ENCODE assay signal across 32 mouse cellular contexts in genomic region chrX:155202406-155203305, GRCm38 (mm10). TPM values are rescaled to one million over a fixed set of nuclear protein-coding genes. Genes with fewer than 3 reads are reported as not detected.
DNase-seq lines count a peak whose midpoint lies in the region; ATAC-seq and TF ChIP-seq lines count a peak whose summit lies in the region.
"Had no signal": no experiment of that assay in that cellular context is flagged by ENCODE, and none has a peak within 500 bp of the region (broad histone marks: within the 10 kb centered on the region; RNA-seq: fewer than 3 reads in every experiment).

No protein-coding gene starts in this region.

- dilution Hi-C loops in CH12.LX (cut with MboI; ENCODE audit: extremely low pct_ligation_motif_present, extremely low pct_unique_long_range_greater_than_20kb, low sequenced_read_pairs) = no loop called here

- DNase-seq in 3T3-L1 (ENCODE audit: low read depth, low spot score) (peak; percentile 62), CH12.LX (ENCODE audit: extremely low read depth) (no peak)
- DNase-seq in layer of hippocampus, postnatal 36 days = no peak
- DNase-seq in T-cell, adult 2 months (ENCODE audit: low spot score) = no peak
- DNase-seq in urinary bladder, adult 18-20 months (ENCODE audit: low spot score in 2 of 2) = no peak
- DNase-seq: adrenal gland, adult 8-10 months; cerebellum, adult 8-10 months; cerebellum, postnatal 36 days; embryo, embryonic 11 days; forebrain, postnatal 0 days; gastrocnemius, postnatal 10 days; heart, adult 11 months; kidney, postnatal 4 days; left cerebral cortex, postnatal 4 days; liver; lung, adult 2 months; lung, postnatal 10 days; right cerebral cortex, postnatal 4 days had no signal

- peak overlapping the region; percentile 21; the same call in 1 of the 2 replicates for H3K4me2 ChIP-seq in CH12.LX (ENCODE audit: insufficient read depth, low read depth, poor library complexity, severe bottlenecking)
- no peak overlapping the region for H3K4me2 ChIP-seq in intestine, postnatal 0 days (replicated peaks; ENCODE audit: low read depth)
- H3K4me2 ChIP-seq: embryonic facial prominence, embryonic 13.5 days; forebrain, embryonic 12.5 days; heart, embryonic 15.5 days; neural tube, embryonic 12.5 days had no signal

- TF ChIP-seq CTCF in CH12.LX (conservative IDR thresholded peaks at IDR 0.05 in 1 of 2, IDR thresholded peaks at IDR 0.05 in 1 of 2; ENCODE audit: low read depth in 2 of 2, low read length in 2 of 2) = no peak
- TF ChIP-seq CTCF in intestine, postnatal 0 days (IDR thresholded peaks at IDR 0.05; ENCODE audit: low read depth) = no peak

- TF ChIP-seq EP300 in CH12.LX (IDR thresholded peaks at IDR 0.05; ENCODE audit: low read length) = no peak

- peak overlapping the region; percentile 72 for H3K27ac ChIP-seq in CH12.LX (ENCODE audit: insufficient read depth, low read depth)
- H3K27ac ChIP-seq in intestine, postnatal 0 days (ENCODE audit: low read depth, low read length) = no peak overlapping the region
- H3K27ac ChIP-seq: embryonic facial prominence, embryonic 13.5 days; forebrain, embryonic 12.5 days; heart, embryonic 10.5 days; heart, embryonic 15.5 days; kidney, postnatal 0 days; liver, embryonic 14.5 days; midbrain, embryonic 10.5 days; neural tube, embryonic 12.5 days; stomach, postnatal 0 days had no signal

- no peaks in the 10 kb centered on the region for H3K36me3 ChIP-seq in CH12.LX (replicated peaks in 1 of 2; ENCODE audit: control insufficient read depth in 1 of 2, insufficient read depth in 1 of 2, low read length in 1 of 2)
- no peaks in the 10 kb centered on the region for H3K36me3 ChIP-seq in intestine, postnatal 0 days (ENCODE audit: control insufficient read depth, insufficient read depth)
- H3K36me3 ChIP-seq: embryonic facial prominence, embryonic 13.5 days; forebrain, embryonic 12.5 days; G1E; heart, embryonic 10.5 days; heart, embryonic 15.5 days; midbrain, embryonic 10.5 days; neural tube, embryonic 12.5 days had no signal

- no peaks in the 10 kb centered on the region for H3K79me2 ChIP-seq in CH12.LX (replicated peaks; ENCODE audit: control insufficient read depth, extremely low read depth, insufficient read depth, poor library complexity, severe bottlenecking)

- no peaks in the 10 kb centered on the region for H3K9me3 ChIP-seq in CH12.LX (replicated peaks; ENCODE audit: low read length)
- no peaks in the 10 kb centered on the region for H3K9me3 ChIP-seq in intestine, postnatal 0 days (ENCODE audit: control insufficient read depth)
- H3K9me3 ChIP-seq: embryonic facial prominence, embryonic 13.5 days; forebrain, embryonic 12.5 days; G1E; heart, embryonic 10.5 days; heart, embryonic 15.5 days; midbrain, embryonic 10.5 days; neural tube, embryonic 12.5 days had no signal

- in situ Hi-C loops in CH12.LX (cut with MboI; ENCODE audit: low pct_ligation_motif_present, low pct_unique_long_range_greater_than_20kb, low sequenced_read_pairs) = no loop called here

- peak; percentile 45 for ATAC-seq in common myeloid progenitor, adult 5-6 weeks (replicated peaks; ENCODE audit: low read depth, poor library complexity, severe bottlenecking)
- ATAC-seq in intestine, postnatal 0 days = peak; percentile 69
- ATAC-seq: forebrain, postnatal 0 days; hindbrain, embryonic 16.5 days; midbrain, embryonic 16.5 days had no signal

- H3K27me3 ChIP-seq in CH12.LX (replicated peaks) = no peaks in the 10 kb centered on the region
- no peaks in the 10 kb centered on the region for H3K27me3 ChIP-seq in intestine, postnatal 0 days (replicated peaks; ENCODE audit: control insufficient read depth, insufficient read depth, low read length)
- H3K27me3 ChIP-seq: embryonic facial prominence, embryonic 13.5 days; forebrain, embryonic 12.5 days; heart, embryonic 15.5 days; neural tube, embryonic 12.5 days had no signal

- TF ChIP-seq RAD21 in CH12.LX (IDR thresholded peaks at IDR 0.05; ENCODE audit: low read depth, low read length) = no peak

- WGBS in intestine, postnatal 0 days = 59% methylated on average over 2 of the region's 2 CpGs

- H3K9ac ChIP-seq in CH12.LX (ENCODE audit: insufficient read depth, low read depth) = no peak overlapping the region
- H3K9ac ChIP-seq in intestine, postnatal 0 days (ENCODE audit: low read depth, low read length) = no peak overlapping the region
- H3K9ac ChIP-seq: embryonic facial prominence, embryonic 13.5 days; forebrain, embryonic 12.5 days; forebrain, postnatal 0 days; heart, embryonic 15.5 days; liver, embryonic 14.5 days; neural tube, embryonic 12.5 days had no signal

- no peak for TF ChIP-seq POLR2A in CH12.LX (IDR thresholded peaks at IDR 0.05; ENCODE audit: low read depth, low read length)

- H3K4me1 ChIP-seq in CH12.LX (ENCODE audit: control insufficient read depth in 1 of 2, insufficient read depth in 2 of 2) = peaks cover 3 to 9% of the 10 kb centered on the region in 2 experiments; a peak in 2 of 4 replicates
- no peaks in the 10 kb centered on the region for H3K4me1 ChIP-seq in intestine, postnatal 0 days (replicated peaks; ENCODE audit: control insufficient read depth, insufficient read depth, low read length)
- H3K4me1 ChIP-seq: embryonic facial prominence, embryonic 13.5 days; forebrain, embryonic 12.5 days; heart, embryonic 10.5 days; heart, embryonic 15.5 days; midbrain, embryonic 10.5 days; neural tube, embryonic 12.5 days had no signal

- no peak overlapping the region for H3K4me3 ChIP-seq in CH12.LX (replicated peaks in 1 of 3; ENCODE audit: low read depth in 2 of 3, low read length in 2 of 3, poor library complexity in 1 of 3)
- H3K4me3 ChIP-seq in intestine, postnatal 0 days (ENCODE audit: low read depth, low read length) = no peak overlapping the region
- H3K4me3 ChIP-seq: embryonic facial prominence, embryonic 13.5 days; forebrain, embryonic 12.5 days; heart, embryonic 10.5 days; heart, embryonic 15.5 days; midbrain, embryonic 10.5 days; neural tube, embryonic 12.5 days had no signal

TF ChIP-seq in CH12.LX, 34 proteins besides CTCF, POLR2A, EP300 and RAD21:
- TF ChIP-seq MAFK (IDR thresholded peaks at IDR 0.05; ENCODE audit: insufficient replicate concordance, low read length) (no peak), HCFC1 (IDR thresholded peaks at IDR 0.05; ENCODE audit: low read depth, low read length) (no peak), CHD2 (IDR thresholded peaks at IDR 0.05; ENCODE audit: low read length) (0 out of 2 replicates have a peak, but pooled peaks have one; percentile 47)

RNA-seq across cellular contexts. Expression of gene Sat1, which starts 13.6 kb away (rescaled TPM):
- total RNA-seq in CH12.LX (2012; rRNA removed) (68.8 and 92.6 TPM in 2 replicates), CH12.LX (2014; rRNA removed) (112 and 114 TPM in 2 replicates)
- 56.7 and 58.3 TPM in 2 replicates for polyA plus RNA-seq in CH12.LX (2012; ENCODE audit: insufficient read length, low read depth)
- 91.7 and 99.2 TPM in 2 replicates for total RNA-seq in common myeloid progenitor, adult 5-6 weeks (2017)
- polyA plus RNA-seq in intestine, postnatal 0 days (2015; fragmentation: Nextera tagmentation; extraction: Ambion mirVana) = 790 and 828 TPM in 2 replicates
- 10 to 100 TPM; 66.2 to 67.2 TPM for total RNA-seq in layer of hippocampus, postnatal 36 days (2021)

RNA-seq across cellular contexts. Expression of gene Acot9, which starts 59.6 kb away (rescaled TPM):
- total RNA-seq in CH12.LX (2012; rRNA removed) = 39.1 and 44.7 TPM in 2 replicates
- 70.6 and 89.5 TPM in 2 replicates for total RNA-seq in CH12.LX (2014; rRNA removed)
- polyA plus RNA-seq in CH12.LX (2012; ENCODE audit: insufficient read length, low read depth) = 45.4 and 46.2 TPM in 2 replicates
- 29.0 and 47.8 TPM in 2 replicates for total RNA-seq in common myeloid progenitor, adult 5-6 weeks (2017)
- 26.2 and 26.3 TPM in 2 replicates for polyA plus RNA-seq in intestine, postnatal 0 days (2015; fragmentation: Nextera tagmentation; extraction: Ambion mirVana)
- 10 to 100 TPM; 15.9 to 18.9 TPM for total RNA-seq in layer of hippocampus, postnatal 36 days (2021)
